Mouse (Mus musculus) NIH3T3 (cell line): ENCODE results near the gene Psmd3.

ENCODE experiments used
- DNase-seq: peaks from one replicate; pipeline ENCODE4 v3.0.0-alpha.2; 2012; ENCODE audit warnings: low read depth

The Psmd3 gene

DNA sequence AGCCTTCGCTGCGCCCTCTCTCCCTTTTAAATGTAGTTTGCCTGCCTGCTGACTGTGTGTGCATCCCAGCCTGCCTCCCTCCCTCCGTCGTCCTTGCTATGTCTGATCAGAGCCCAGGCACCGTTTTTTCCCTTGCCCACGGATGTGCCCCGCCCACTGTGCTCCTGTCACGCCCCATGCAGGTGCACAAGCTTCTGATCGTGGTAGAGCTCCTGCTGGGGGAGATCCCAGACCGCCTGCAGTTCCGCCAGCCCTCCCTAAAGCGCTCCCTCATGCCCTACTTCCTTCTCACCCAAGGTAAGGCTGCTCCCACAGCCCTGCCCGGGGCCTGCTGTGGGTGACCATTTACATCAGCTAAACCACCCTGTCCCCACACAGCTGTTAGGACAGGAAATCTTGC is 10.8 kb downstream of the Psmd3 start:
- no peak for DNase-seq

DNA sequence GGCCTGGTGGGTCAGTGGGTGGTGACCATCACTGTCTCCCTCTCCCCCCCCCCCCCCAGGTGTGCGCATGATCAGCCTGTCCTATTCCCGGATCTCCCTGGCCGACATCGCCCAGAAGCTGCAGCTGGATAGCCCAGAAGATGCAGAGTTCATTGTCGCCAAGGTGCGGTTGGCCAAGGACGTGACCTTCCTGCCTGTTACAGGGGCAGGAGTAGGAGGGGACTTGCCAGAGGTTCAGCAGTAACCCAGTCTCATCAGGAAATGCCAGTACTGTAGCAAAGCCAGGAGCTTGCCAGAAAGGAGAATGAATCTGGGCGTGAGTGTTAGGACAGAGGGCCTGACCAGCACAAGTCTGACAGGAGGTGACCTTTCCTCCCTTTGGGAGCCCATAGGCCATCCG is 11.4 kb downstream of the Psmd3 start:
- DNase-seq, result no peak

DNA sequence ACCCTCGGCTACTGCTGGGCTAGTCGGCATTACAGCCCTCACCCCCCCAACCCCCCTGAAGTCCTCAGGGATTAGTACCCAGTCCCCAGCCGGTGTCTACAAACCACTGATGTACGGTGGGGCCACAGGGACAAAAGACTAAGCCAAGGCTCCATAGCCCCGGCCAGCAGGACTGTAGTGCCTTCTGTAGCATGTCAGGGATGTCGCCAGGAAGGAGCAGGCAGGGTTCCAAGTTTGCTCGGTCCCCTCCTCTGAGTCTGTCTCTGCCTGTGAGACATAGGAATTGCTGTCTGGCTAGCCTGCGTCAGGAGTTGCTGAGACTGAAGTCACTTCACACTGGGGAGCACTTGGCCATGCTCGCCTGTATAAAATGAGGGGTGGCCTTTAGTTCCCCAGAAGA is 11.9 kb downstream of the Psmd3 start:
- no peak for DNase-seq

DNA sequence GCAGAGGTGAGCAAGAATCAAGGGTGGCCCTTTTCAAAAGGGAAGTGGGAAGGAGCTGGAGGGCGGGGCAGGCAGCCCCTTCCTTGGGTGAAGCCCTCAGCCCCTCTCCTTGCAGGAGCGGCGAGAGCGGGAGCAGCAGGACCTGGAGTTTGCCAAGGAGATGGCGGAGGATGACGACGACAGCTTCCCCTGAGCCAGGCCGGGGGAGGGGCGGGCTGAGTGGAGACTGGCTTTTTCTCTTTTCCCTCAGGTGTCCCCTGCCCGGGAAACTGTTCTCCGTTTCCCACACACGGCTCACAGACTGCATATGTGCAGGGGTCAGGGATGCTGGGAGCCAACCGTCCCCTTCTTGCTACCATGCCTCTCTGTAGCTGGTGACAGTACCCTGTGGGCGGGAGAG is 13.1 kb downstream of the Psmd3 start:
- DNase-seq, result no peak

DNA sequence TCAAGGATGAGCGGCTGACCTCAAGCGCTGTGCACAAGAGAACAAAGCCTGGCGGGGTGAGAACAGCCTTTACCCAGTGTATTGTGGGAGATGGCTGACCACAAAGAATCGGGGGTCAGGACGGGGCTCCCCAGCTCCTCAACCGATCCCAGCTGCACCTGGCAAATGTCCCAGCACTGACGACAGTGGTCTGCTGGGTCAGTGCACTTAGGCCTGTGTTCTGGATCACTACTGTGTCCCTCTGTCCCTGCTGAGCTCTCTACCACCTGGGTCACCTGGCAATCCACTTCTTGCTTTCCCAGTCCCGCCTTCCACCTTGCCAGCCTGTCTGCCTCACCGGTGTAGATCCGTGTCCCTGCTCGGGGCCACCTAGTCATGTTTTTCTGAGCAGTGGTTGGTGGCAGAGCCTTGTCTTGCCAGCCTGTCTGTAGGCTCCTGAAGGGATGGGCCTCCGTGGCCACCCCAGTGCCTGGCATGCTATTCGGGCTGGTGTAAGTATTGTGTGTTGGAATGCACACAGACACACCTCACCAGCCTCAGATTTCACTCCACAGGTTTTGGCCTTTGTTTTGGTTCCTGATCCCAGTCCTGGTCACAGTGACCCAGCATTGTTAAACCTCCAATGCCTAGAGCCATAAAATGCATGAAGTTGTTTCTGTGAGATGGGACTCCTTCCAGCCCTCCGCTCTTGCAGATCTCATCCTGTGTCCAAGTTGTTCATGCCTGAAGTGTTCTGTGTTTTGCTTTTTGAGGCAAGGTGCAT is 14.3 kb downstream of the Psmd3 start:
- DNase-seq, result no peak

DNA sequence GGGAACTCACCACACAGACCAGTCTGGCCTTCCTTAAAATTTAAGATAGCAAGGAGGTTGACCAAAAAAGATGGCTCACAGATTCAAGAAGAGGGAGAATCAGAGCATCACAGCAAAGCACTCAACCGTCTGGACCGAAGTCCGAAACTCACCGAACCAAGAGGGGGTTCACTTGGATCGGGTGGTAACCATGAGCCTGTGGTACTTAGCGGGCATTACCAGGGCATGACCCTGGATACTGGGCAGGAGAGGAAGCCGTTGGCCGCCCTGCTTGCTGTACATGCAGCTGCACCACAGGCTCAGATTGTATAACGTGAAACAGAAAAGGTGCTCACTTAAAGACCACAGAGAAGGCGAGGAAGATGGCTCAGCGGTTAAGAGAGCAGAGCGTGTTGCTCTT is 14.9 kb downstream of the Psmd3 start:
- no peak for DNase-seq

DNA sequence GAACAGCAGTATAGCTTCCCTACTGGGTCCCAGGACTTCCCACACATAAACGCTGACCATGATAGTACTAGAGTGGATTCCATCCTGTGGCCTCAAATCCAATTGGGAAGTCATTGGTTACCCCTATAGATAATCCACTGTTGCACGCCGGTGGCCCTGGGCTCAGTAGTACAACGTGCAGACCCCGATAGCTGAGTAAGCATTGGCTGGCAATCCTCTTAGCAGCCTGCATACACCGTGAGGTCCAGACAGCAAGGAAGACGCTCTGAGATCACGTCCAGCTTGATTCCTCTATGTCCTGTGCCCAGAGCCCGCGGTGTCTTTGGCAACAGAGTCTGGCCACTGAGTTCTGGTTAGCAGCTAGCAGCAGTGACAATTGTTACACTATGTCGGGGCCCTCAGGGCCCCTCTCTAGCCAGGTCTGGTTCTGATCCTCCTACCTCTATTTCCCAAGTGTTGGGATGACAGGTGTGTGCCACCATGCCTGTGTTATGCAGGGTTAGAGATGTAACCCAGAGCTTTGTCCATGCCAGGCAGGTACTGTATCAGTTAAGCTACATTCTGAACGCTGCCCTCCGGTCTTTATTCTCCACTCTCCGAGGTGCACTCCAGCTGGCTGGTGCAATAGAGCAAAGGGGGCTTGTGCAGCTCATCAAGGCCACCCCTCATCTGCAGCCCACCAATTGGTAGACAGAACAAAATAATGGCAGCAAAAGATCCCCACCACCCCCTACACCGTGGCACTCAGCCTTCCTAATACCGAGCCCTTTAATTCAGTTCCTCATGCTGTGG is 16.7 kb downstream of the Psmd3 start:
- DNase-seq, result no peak

DNA sequence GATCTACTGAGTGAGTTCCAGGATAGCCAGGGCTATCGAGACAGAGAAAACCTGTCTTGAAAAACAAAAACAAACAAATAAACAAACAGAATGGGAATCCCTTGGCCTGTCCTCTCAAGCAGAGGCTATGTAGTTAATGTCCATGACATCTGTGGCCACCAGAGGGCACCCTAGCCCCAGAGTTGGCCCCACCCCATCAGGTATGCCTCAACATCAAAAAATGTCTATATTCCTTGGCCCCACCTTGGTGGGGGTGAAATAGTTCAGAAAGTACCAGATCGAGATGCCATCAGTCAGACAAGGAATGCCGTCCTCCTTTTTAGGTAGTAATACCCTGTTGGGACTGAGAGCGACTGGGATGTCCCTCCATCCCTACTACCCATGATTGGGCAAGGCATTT is 17.6 kb downstream of the Psmd3 start:
- DNase-seq, result peak; percentile 87

DNA sequence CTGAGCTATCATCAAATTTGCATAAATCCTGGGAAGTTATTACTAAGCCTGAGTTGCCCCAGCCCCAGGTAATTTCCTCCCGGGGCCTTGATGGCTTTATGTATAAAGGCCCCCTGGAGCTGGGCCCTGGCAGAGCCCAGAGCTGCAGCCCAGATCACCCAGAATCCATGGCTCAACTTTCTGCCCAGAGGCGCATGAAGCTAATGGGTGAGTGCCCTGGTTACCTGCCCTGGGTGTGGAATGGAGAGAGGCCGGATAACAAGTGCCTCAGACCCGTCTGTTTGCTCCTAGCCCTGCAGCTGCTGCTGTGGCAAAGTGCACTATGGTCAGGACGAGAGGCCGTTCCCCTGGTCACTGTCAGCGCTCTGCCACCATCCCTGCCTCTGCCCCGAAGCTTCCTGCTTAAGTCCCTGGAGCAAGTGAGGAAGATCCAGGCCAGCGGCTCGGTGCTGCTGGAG is 18.9 kb downstream of the Psmd3 start, which contains the start of gene Csf3:
TSS of gene Csf3 (plus strand) at position 51 of the 458 bp plus-strand sequence.
- DNase-seq, result no peak

DNA sequence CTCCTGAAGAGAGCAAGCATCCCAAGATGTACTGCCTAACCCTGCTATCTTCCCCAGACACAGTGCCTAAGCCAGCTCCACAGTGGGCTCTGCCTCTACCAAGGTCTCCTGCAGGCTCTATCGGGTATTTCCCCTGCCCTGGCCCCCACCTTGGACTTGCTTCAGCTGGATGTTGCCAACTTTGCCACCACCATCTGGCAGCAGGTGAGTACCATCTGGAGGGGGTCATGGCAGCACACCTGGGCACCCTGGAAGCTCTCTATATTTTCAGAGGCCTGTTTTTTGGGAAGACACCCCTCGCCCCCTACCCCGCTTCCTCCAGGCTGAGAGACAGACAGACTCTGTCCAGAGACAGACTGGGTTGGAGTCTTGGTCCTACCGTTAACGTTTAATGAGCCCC is 20.0 kb downstream of the Psmd3 start:
- no peak for DNase-seq

DNA sequence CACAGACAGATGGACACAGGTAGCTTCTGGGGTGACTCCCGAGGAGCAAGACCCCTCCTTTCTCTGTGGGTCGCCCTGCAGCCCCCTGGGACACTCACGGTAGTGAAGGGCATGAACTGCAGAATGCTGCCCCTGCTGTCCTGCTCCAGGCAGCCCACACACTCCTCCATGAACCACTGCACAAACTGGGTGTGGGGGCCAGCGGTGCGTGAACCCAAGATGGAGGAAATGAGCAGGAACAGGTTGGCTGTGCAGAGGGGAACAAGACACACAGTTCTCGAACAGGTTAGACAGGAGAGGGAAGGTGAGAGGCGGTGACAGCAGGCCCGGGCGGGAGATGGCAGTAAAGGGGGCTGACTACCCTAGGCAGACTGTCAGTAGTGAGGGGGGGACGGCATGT is 22.7 kb downstream of the Psmd3 start:
- DNase-seq, result no peak

DNA sequence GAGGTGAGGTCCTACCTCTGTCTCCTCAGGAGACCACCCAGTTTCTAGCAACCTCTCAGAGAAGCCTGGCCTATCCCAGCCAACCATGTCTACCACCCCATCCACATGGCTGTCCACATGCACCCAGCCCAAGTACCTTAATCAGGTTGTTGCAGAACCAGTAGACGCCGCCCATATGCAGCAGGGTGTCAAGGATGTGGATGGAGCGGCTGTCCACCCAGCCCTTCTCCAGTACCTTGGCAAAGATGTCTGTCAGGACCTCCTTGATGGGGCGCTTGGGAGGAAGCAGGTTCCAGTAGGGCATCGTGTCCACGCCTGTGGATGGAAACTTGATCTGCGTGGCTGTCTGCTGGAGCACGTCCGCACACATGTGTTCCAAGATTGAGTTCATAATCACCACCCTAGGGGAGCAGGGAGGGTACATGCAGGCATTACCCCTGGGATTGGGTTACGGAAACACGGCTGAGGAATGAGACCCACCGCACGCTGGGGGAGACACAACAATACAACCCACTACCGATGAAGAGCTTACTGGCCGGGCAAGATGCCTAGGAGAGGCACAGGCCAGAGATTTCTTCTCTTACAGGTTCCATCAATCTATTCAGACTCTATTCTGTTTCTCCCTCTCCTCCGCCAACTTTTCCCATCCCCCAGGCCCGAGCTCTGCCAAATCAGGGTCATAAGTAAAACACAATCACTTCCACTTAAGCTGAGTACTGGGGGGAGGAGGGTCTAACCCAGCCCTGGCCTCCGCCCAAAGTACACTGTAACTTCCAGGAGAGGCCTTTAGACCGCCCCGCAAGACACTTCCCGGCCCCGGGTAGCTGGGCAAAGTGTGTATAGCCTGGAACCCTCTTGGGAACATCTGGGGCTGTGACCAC is 25.3 kb downstream of the Psmd3 start:
- DNase-seq, result peak; percentile 92

DNA sequence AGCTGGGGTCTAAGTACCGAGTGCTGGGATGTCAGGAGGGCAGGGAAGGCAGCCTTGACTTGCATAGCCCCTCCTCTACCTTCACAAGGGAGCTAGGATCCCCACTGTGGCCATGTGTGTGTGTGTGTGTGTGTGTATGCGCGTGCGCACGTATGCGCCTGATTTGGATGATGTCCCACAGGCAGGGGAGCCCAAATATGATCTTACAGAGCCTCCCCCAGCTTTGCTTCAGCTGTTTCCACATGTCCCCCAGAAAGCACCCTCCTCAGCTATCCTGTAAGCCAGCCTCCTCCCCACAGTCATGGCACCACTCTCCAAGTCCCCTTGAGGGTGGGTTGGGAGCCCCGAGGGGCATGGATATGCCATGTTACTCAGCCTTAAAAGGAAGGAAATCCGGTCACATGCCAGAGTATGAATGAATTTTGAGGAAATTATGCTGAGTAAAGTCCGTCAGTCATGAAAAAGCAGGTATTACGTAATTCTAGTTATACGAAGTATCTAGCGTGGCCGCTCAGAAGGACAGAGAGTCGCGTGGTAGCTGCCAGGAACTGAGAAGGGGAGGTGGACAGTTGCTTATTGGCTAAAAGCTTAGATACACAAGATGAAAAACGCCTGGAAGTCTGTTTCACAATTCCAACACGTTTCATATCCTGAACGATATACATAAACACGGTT is 26.1 kb downstream of the Psmd3 start:
- DNase-seq, result peak; percentile 80

DNA sequence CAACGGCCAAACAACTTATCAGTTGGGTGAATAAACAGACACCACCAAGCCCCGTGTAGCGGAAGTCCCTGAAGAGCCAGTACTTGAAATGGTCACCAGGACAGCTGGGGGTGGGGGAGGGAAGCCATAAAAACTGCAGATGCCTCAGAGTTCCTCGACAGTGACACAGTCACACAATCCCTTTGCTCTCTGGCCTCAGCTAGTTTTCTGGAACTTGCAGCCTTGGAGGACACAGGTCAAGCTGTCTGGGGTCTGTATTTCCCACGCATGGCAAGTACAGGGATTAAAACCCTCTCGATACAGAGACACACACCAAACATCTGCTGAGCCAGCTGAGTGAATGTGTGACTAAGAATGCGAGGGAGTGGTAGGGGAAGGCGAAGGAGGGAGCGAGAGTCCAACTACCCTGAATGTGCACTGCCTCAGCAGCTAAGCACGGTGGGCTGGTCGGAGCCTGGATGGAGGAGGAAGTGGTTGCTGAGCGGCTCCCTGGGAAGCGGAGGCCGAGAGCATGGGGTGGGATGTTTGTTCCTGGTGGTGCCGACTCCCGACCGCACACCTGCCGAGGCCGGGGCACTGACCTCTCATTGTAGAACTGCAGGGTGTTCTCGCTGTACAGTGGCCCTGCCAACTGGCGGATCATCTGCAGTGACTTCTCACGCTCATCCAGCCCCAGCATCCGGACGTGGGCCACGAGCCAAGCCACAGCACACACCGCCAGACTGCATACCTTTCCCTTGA is 26.8 kb downstream of the Psmd3 start:
- DNase-seq, result peak; percentile 70

DNA sequence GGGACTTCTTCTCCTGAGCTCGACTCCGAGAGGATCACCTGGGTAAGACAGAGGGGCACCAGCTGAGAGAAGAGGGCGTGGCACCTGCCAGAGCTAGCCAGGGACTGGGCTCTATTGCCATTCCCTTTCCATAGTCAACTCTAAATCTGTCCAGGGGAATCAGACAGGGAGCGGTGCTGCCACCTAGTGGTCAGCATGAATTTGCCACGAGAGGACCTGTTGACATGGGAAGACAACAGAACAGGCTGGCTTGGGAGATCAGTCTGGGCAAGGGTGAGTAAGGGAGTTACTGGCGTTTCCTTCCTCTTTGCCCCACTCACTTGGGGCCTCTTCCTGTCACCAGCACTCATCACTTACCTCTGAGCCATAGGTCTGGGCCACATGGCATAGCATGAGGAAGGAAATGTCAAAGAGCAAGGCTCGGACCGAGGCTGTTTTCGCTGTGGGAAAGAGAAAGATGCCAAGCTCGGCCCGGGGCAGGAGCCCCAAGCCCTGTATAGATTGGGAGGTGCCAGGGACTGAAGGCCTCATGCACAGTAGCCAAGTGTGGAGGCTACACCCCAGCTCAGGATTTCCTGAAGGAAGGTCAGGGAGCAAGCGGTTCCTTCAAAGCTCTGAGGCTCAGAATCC is 28.2 kb downstream of the Psmd3 start:
- DNase-seq, result peak; percentile 96

DNA sequence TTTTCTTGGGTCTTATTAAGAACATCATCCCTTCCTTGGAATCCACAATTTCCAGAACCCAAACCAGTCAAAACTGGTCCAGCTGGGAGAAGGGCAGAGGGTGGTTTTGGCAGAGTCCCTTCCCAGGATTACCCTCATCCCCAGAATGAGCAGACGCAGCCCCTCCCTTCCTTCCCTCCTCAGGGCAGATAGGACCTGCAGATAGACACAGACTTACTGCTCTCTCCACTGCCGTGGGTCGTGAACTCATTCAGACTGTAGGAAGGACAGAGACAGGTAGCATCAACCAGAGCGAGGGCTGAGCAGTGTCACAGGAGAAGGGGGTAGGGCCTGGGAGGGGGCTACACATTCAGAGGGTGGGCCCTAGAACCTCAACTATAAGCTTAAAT is 28.7 kb downstream of the Psmd3 start:
- no peak for DNase-seq

DNA sequence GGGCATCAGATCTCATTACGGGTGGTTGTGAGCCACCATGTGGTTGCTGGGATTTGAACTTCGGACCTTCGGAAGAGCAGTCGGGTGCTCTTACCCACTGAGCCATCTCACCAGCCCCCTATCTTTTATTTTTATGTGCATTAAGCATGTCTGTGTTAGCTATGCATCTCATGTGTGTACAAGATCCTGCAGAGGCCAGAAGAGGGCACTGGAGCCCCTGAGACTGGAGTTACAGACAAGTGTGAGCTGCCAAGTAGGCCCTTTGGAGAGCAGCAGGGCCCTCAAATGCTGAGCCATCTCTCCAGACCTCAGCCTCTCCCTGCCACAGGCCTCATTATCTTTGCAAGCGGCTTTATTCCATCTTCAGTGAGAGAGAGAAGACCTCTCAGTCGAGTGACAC is 29.7 kb downstream of the Psmd3 start:
- DNase-seq, result peak; percentile 67

DNA sequence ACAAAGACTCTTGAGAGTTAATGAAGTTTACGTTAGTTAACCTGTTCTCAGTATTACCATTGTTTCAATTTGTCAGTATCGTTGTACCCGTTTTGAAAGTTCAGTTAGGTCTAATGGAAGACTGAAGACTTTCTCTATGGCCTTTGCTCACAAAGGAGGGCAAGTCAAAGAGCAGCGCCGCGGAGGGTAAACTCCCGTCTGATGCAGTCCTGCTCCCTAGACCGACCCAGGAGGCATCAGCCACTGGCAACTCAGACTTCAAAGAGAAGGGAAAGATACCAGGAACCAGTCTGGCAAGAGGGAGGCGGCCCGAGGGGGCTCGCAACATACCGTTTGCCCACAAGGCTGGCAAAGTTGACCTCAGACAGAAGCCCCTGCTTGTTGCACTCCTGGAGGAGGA is 31.3 kb downstream of the Psmd3 start:
- no peak for DNase-seq

DNA sequence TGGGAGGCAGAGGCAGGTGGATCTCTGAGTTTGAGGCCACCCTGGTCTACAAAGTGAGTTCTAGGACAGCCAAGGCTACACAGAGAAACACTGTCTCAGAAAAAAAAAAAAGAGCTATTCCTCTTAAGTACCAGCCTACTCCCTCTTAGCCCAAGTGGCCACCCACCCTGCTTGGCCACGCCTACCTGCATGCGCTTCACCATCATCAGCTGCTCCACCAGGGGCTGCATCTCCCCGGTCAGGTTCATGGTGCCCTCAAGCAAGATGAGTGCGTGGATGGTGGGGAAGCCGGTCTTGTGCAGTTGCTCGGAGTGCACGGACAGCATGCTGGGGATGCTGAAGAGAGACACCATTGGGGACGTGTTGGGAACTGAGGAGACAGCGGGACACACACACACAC is 33.6 kb downstream of the Psmd3 start:
- DNase-seq, result no peak

DNA sequence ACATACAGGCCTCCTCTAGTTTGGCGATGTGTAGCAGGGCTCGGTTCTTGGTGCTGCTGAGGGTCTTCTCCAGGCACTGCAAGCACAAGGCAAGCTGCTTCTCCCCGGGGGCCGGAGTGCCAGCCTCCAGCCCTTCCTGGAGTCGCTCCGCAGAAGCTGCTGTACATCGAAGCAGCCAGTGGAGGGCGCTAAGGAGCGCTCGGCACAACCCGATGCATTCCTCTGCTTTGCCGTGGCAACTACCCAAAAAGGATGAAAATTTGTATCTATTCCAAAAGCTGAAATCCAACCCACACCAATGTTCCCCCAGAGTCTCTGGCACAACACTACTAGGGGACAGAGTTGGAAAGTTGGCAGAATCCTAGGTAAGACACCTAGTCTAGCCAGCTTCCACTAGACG is 35.5 kb downstream of the Psmd3 start:
- peak; percentile 84 for DNase-seq

DNA sequence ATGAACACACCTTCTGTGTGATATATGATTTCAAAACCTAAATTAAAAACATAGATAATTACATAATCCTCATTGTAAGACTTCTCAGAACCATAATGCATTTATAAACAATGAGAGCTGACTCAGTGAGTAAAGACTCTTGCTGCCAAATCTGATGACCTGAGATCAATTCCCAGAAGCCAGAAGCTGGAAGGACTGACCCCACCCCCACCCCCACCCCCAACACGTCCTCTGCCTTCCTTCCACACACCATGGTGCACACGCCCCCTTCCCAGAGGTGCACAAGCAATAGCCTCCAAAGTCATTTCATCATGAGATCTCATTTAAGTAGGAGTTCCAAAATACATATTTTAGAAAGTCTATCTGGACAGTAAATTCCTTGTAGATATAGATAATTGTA is 38.4 kb downstream of the Psmd3 start:
- DNase-seq, result peak; percentile 70
